Mouse (Mus musculus) myocyte (in vitro differentiated cells): ENCODE measurements at regions not wholly inside any gene's neighbourhood (a gene's known extent, or its start where the extent isn't known, plus 50 kb on each side); places are given as distances from the start of the nearest gene placed in this dataset.

Experiments
- CEBPB ChIP-seq: IDR thresholded peaks from 2 replicates; pipeline ENCODE4 v1.6.1; 2011; ENCODE audit warnings: mild to moderate bottlenecking, moderate library complexity; ENCODE audit not compliant: poor library complexity, insufficient read depth, severe bottlenecking
- E2F4 ChIP-seq: IDR thresholded peaks from one replicate; pipeline ENCODE4 v1.6.1; 2011; ENCODE audit warnings: mild to moderate bottlenecking, control low read depth, moderate library complexity; ENCODE audit not compliant: insufficient read depth
- MAX ChIP-seq: IDR thresholded peaks from one replicate; pipeline ENCODE4 v1.6.1; 2011; ENCODE audit warnings: low read depth, mild to moderate bottlenecking, control low read depth
- MYOD1 ChIP-seq, 3 experiments: IDR thresholded peaks; one replicate each; pipeline ENCODE4 v1.6.1; 2011; ENCODE audit warnings: control low read depth in 2 of 3, low read depth in 2 of 3, mild to moderate bottlenecking in 2 of 3, moderate library complexity in 1 of 3; ENCODE audit not compliant: insufficient read length in 2 of 3, control insufficient read depth in 1 of 3
- MYOG ChIP-seq, 3 experiments: IDR thresholded peaks; one replicate each; pipeline ENCODE4 v1.6.1; 2011; ENCODE audit warnings: control low read depth in 2 of 3, low read depth in 2 of 3, mild to moderate bottlenecking in 2 of 3; ENCODE audit not compliant: insufficient read length in 2 of 3, control insufficient read depth in 1 of 3, insufficient read depth in 1 of 3
- POLR2A ChIP-seq: IDR thresholded peaks from one replicate; pipeline ENCODE4 v1.6.1; 2011; ENCODE audit warnings: low read depth, mild to moderate bottlenecking, control low read depth, moderate library complexity; ENCODE audit not compliant: insufficient read length
- POLR2AphosphoS2 ChIP-seq: IDR thresholded peaks from one replicate; pipeline ENCODE4 v1.6.1; 2011; ENCODE audit warnings: low read depth, control low read depth; ENCODE audit not compliant: insufficient read length
- REST ChIP-seq: IDR thresholded peaks from one replicate; pipeline ENCODE4 v1.6.1; 2011; ENCODE audit warnings: mild to moderate bottlenecking, control low read depth, moderate library complexity; ENCODE audit not compliant: insufficient read depth, insufficient read length
- SRF ChIP-seq: IDR thresholded peaks from one replicate; pipeline ENCODE4 v1.6.1; 2011; ENCODE audit warnings: low read depth; ENCODE audit not compliant: control insufficient read depth, insufficient read length
- TCF12 ChIP-seq: IDR thresholded peaks from one replicate; pipeline ENCODE4 v1.6.1; 2011; ENCODE audit warnings: mild to moderate bottlenecking, control low read depth; ENCODE audit not compliant: poor library complexity, insufficient read depth, severe bottlenecking
- TCF3 ChIP-seq: IDR thresholded peaks from one replicate; pipeline ENCODE4 v1.6.1; 2011; ENCODE audit warnings: low read depth, control low read depth; ENCODE audit not compliant: insufficient read length
- USF1 ChIP-seq: IDR thresholded peaks from one replicate; pipeline ENCODE4 v1.6.1; 2011; ENCODE audit warnings: low read depth, mild to moderate bottlenecking, control low read depth, moderate library complexity

GRCm38 (mm10) chr1:108224047-108224446 is 634.2 kb downstream of the Serpinb8 start:
- no peak for TF ChIP-seq POLR2A
- TF ChIP-seq TCF3, result no peak
- no peak for TF ChIP-seq TCF12
- TF ChIP-seq REST, result no peak
- no peak for TF ChIP-seq MYOD1 (IDR thresholded peaks at IDR 0.05; ENCODE audit: control insufficient read depth in 1 of 3, insufficient read length in 2 of 3, low read depth in 2 of 3)
- TF ChIP-seq CEBPB, result no peak
- no peak for TF ChIP-seq E2F4
- TF ChIP-seq POLR2AphosphoS2, result no peak
- no peak for TF ChIP-seq USF1
- no peak for TF ChIP-seq MYOG (IDR thresholded peaks at IDR 0.05; ENCODE audit: control insufficient read depth in 1 of 3, insufficient read depth in 1 of 3, insufficient read length in 2 of 3, low read depth in 2 of 3)
- TF ChIP-seq SRF, result no peak
- TF ChIP-seq MAX, result no peak
